Mouse (Mus musculus) ES-Bruce4 (cell line): Measurements from ENCODE around the gene Olfr74. TPM values are rescaled to one million over a fixed set of nuclear protein-coding genes. Genes with fewer than 3 reads are reported as not detected.

ENCODE experiments used
- H3K27ac ChIP-seq: 2 replicates; pipeline ENCODE4 v1.5.1; 2012; ENCODE audit warnings: low read length, inconsistent platforms; ENCODE audit not compliant: insufficient read depth
- H3K27me3 ChIP-seq: 2 replicates; pipeline ENCODE4 v1.6.1; 2012; ENCODE audit warnings: mild to moderate bottlenecking, low read length, inconsistent platforms; ENCODE audit not compliant: control insufficient read depth, poor library complexity, insufficient read depth, severe bottlenecking
- H3K36me3 ChIP-seq: 2 replicates; pipeline ENCODE4 v1.6.1; 2012; ENCODE audit warnings: inconsistent platforms, mild to moderate bottlenecking, low read length, moderate library complexity; ENCODE audit not compliant: control insufficient read depth, poor library complexity, insufficient read depth, severe bottlenecking
- H3K4me1 ChIP-seq: one replicate; pipeline ENCODE4 v1.8.1; 2011; ENCODE audit warnings: low read length; ENCODE audit not compliant: control insufficient read depth, insufficient read depth
- H3K4me3 ChIP-seq: 2 replicates; pipeline ENCODE4 v1.5.1; 2011; ENCODE audit warnings: low read depth, mild to moderate bottlenecking, low read length
- H3K9ac ChIP-seq: 2 replicates; pipeline ENCODE4 v1.6.1; 2012; ENCODE audit warnings: low read depth, mild to moderate bottlenecking, inconsistent platforms; ENCODE audit not compliant: poor library complexity, severe bottlenecking
- H3K9me3 ChIP-seq: replicated peaks from 2 replicates; pipeline ENCODE4 v1.6.1; 2012; ENCODE audit warnings: mild to moderate bottlenecking, low read length, inconsistent platforms; ENCODE audit not compliant: control insufficient read depth, poor library complexity, insufficient read depth, severe bottlenecking
- CTCF ChIP-seq: IDR thresholded peaks from one replicate; pipeline ENCODE4 v1.8.1; 2011; ENCODE audit warnings: low read depth, low read length
- EP300 ChIP-seq: IDR thresholded peaks from 2 replicates; pipeline ENCODE4 v1.6.1; 2011; ENCODE audit warnings: low read depth, low read length; ENCODE audit not compliant: insufficient read depth
- POLR2A ChIP-seq: IDR thresholded peaks from one replicate; pipeline ENCODE4 v1.8.1; 2011; ENCODE audit warnings: low read length; ENCODE audit not compliant: insufficient read depth
- polyA plus RNA-seq: library from polyadenylated mRNA; stranded (reverse); fragments of >200 nt; gene quantifications from 2 replicates; pipeline ENCODE4 v1.2.4, GENCODE M21; 2011; ENCODE audit warnings: low read depth; ENCODE audit not compliant: missing spikeins, insufficient read depth, insufficient read length

Gene Olfr74
- polyA plus RNA-seq, 1 experiment, result not detected

- Histone ChIP-seq H3K9me3 (peaks cover 3% of the 10 kb centered on the region; the same call in 1 of the 2 replicates), H3K27me3 (no peaks in the 10 kb centered on the region), H3K4me3 (no peak within 1 kb of the TSS), H3K36me3 (no peaks in the 10 kb centered on the region), H3K27ac (no peak within 1 kb of the TSS), H3K9ac (no peak within 1 kb of the TSS), H3K4me1 (no peaks in the 10 kb centered on the region)
- TF ChIP-seq CTCF (no peak), POLR2A (no peak), EP300 (no peak)
Measured at GRCm38 (mm10) chr2:87945037-87945436, 29.4 kb downstream of the Olfr74 start, which contains the start of gene Olfr1155. Gene Olfr1155, minus strand, starts transcription at chr2:87945137.

Other genes with a start within 250 kb of the Olfr74 start
- gene Olfr1138, start 234.7 kb downstream of the Olfr74 start, polyA plus RNA-seq, result not detected in 2 replicates
- gene Olfr1140, start 230.9 kb downstream of the Olfr74 start, polyA plus RNA-seq, result not detected in 2 replicates
- gene Olfr1141, start 220.7 kb downstream of the Olfr74 start, polyA plus RNA-seq, result not detected in 2 replicates
- gene Olfr152, start 195.2 kb downstream of the Olfr74 start, polyA plus RNA-seq, result not detected in 2 replicates
- gene Olfr1143, start 174.1 kb downstream of the Olfr74 start, polyA plus RNA-seq, result not detected in 2 replicates
- gene Olfr1145, start 164.8 kb downstream of the Olfr74 start, polyA plus RNA-seq, result not detected in 2 replicates
- not detected in 2 replicates for gene Olfr1148, start 144.1 kb downstream of the Olfr74 start, polyA plus RNA-seq
- not detected in 2 replicates for gene Olfr1150-ps1, start 130.7 kb downstream of the Olfr74 start, polyA plus RNA-seq
- gene Olfr1151, start 118.8 kb downstream of the Olfr74 start, polyA plus RNA-seq, result not detected in 2 replicates
- not detected in 2 replicates for gene Olfr1152, start 108.2 kb downstream of the Olfr74 start, polyA plus RNA-seq
- not detected in 2 replicates for gene Olfr1153, start 79.7 kb downstream of the Olfr74 start, polyA plus RNA-seq
- gene Olfr1154, start 69.5 kb downstream of the Olfr74 start, polyA plus RNA-seq, result not detected in 2 replicates
- not detected in 2 replicates for gene Olfr1155, start 29.5 kb downstream of the Olfr74 start, polyA plus RNA-seq
- not detected in 2 replicates for gene Olfr1156, start 21.6 kb downstream of the Olfr74 start, polyA plus RNA-seq
- gene Olfr1157, start 6.4 kb downstream of the Olfr74 start, polyA plus RNA-seq, result not detected in 2 replicates
- not detected in 2 replicates for gene Olfr1158, start 15.4 kb upstream of the Olfr74 start, polyA plus RNA-seq
- not detected in 2 replicates for gene Olfr1160, start 33.6 kb upstream of the Olfr74 start, polyA plus RNA-seq
- not detected in 2 replicates for gene Olfr1161, start 48.1 kb upstream of the Olfr74 start, polyA plus RNA-seq
- not detected in 2 replicates for gene Olfr73, start 63.0 kb upstream of the Olfr74 start, polyA plus RNA-seq
- not detected in 2 replicates for gene Olfr1162, start 76.5 kb upstream of the Olfr74 start, polyA plus RNA-seq
- not detected in 2 replicates for gene Olfr1163, start 97.2 kb upstream of the Olfr74 start, polyA plus RNA-seq
- not detected in 2 replicates for gene Olfr1164, start 119.3 kb upstream of the Olfr74 start, polyA plus RNA-seq
- not detected in 2 replicates for gene Olfr1166, start 153.6 kb upstream of the Olfr74 start, polyA plus RNA-seq
- gene Olfr1167, start 180.5 kb upstream of the Olfr74 start, polyA plus RNA-seq, result not detected in 2 replicates
- not detected in 2 replicates for gene Olfr1168, start 207.2 kb upstream of the Olfr74 start, polyA plus RNA-seq